Mouse (Mus musculus) retina, adult 2 months (tissue): ENCODE data around the gene Pfkfb3.

Experiments
- DNase-seq: peaks from one replicate; pipeline ENCODE4 v3.0.0-alpha.2; 2012; ENCODE audit warnings: low read depth, low spot score

Gene Pfkfb3

GRCm38 (mm10) chr2:11433353-11433752, 120.5 kb downstream of the Pfkfb3 start:
- DNase-seq, result peak; percentile 2

GRCm38 (mm10) chr2:11429538-11429937, 124.3 kb downstream of the Pfkfb3 start:
- DNase-seq, result no peak

- no peak for DNase-seq
These were observed 125.3 kb downstream of the Pfkfb3 start for GRCm38 (mm10) chr2:11428621-11429020.

- no peak for DNase-seq
These were observed 126.3 kb downstream of the Pfkfb3 start for GRCm38 (mm10) chr2:11427596-11427995.

- DNase-seq, result no peak
These were observed 127.5 kb downstream of the Pfkfb3 start for GRCm38 (mm10) chr2:11426379-11426778.

GRCm38 (mm10) chr2:11425421-11426131, 128.3 kb downstream of the Pfkfb3 start:
- DNase-seq, result no peak

GRCm38 (mm10) chr2:11424252-11424651, 129.6 kb downstream of the Pfkfb3 start:
- DNase-seq, result no peak

- DNase-seq, result no peak
These were observed 130.5 kb downstream of the Pfkfb3 start for GRCm38 (mm10) chr2:11423421-11423820.

- no peak for DNase-seq
These were observed 131.5 kb downstream of the Pfkfb3 start for GRCm38 (mm10) chr2:11422384-11422783.
